Comparison of ENCODE assay signal across 8 mouse cellular contexts in genomic region chr19:10258279-10259011, GRCm38 (mm10). TPM values are rescaled to one million over a fixed set of nuclear protein-coding genes. Genes with fewer than 3 reads are reported as not detected.
DNase-seq lines count a peak whose midpoint lies in the region; ATAC-seq and TF ChIP-seq lines count a peak whose summit lies in the region.

No protein-coding gene starts in this region.

- H3K4me1 ChIP-seq in hindbrain, embryonic 16.5 days (ENCODE audit: control insufficient read depth, insufficient read depth, low read depth, low read length) = no peaks in the 10 kb centered on the region

- DNase-seq in T-cell, adult 2 months (ENCODE audit: low spot score) = peak; percentile 31
- peak; percentile 62 for DNase-seq in cerebellum, adult 9-11 months
- DNase-seq in frontal cortex, postnatal 14 days (ENCODE audit: low spot score in 2 of 2) = peak; percentile 64 to 74
- peak; percentile 83 to 89 for DNase-seq in left cerebral cortex, adult 2 months (ENCODE audit: extremely low spot score in 1 of 2, low spot score in 2 of 2)
- peak; percentile 82 to 90 for DNase-seq in right cerebral cortex, postnatal 10 days (ENCODE audit: low spot score in 2 of 2)
- DNase-seq in urinary bladder, postnatal 36 days (ENCODE audit: low spot score in 2 of 2) = peak; percentile 65 to 75

- peaks cover 14% of the 10 kb centered on the region for H3K36me3 ChIP-seq in hindbrain, embryonic 16.5 days (ENCODE audit: control insufficient read depth, insufficient read depth, low read length)

- no peak overlapping the region for H3K4me2 ChIP-seq in hindbrain, embryonic 16.5 days (ENCODE audit: low read length)

- no peak overlapping the region for H3K4me3 ChIP-seq in hindbrain, embryonic 16.5 days (ENCODE audit: low read length)
- no peak overlapping the region for H3K4me3 ChIP-seq in left cerebral cortex, adult 2 months

- H3K9ac ChIP-seq in hindbrain, embryonic 16.5 days (ENCODE audit: low read depth, low read length) = no peak overlapping the region

- WGBS in hindbrain, embryonic 16.5 days = 27% methylated on average over 6 of the region's 6 CpGs

- no peaks in the 10 kb centered on the region for H3K27me3 ChIP-seq in hindbrain, embryonic 16.5 days (replicated peaks; ENCODE audit: control insufficient read depth, insufficient read depth, low read length)

- H3K9me3 ChIP-seq in hindbrain, embryonic 16.5 days (ENCODE audit: control insufficient read depth, low read length) = no peaks in the 10 kb centered on the region

- intact Hi-C loops in left cerebral cortex, adult 2 months (cut with DNase I) = loop anchor here (2.0 to 5.0 kb wide), 4 partner anchors 46 to 229 kb away; partner anchors contain the start of gene Dagla

- peak; percentile 96 for TF ChIP-seq CTCF in left cerebral cortex, adult 2 months (IDR thresholded peaks at IDR 0.05)

- peak; percentile 74 for ATAC-seq in hindbrain, embryonic 16.5 days
- ATAC-seq in megakaryocyte, adult 5-6 weeks (ENCODE audit: poor library complexity, severe bottlenecking) = peak; percentile 62

- no peak overlapping the region for H3K27ac ChIP-seq in hindbrain, embryonic 16.5 days (ENCODE audit: low read depth, low read length)
- H3K27ac ChIP-seq in left cerebral cortex, adult 2 months = no peak overlapping the region

RNA-seq across cellular contexts. Expression of gene Myrf, which starts 17.9 kb away (rescaled TPM):
- polyA plus RNA-seq in hindbrain, embryonic 16.5 days (2015; fragmentation: Nextera tagmentation; extraction: Ambion mirVana) = 0.95 and 1.1 TPM in 2 replicates
- 10 to 100 TPM; 14.0 to 15.3 TPM for total RNA-seq in left cerebral cortex, adult 2 months (2021)
- total RNA-seq in megakaryocyte, adult 5-6 weeks (2015) = 0.22 and 0.27 TPM in 2 replicates
- 0.04 TPM in 1 of 2 replicates, not detected in the other for total RNA-seq in megakaryocyte, adult 5-6 weeks (2017)

RNA-seq across cellular contexts. Expression of gene Dagla, which starts 46.2 kb away (rescaled TPM):
- polyA plus RNA-seq in hindbrain, embryonic 16.5 days (2015; fragmentation: Nextera tagmentation; extraction: Ambion mirVana) = 11.5 and 14.3 TPM in 2 replicates
- 10 to 100 TPM; 93.7 to 95.4 TPM for total RNA-seq in left cerebral cortex, adult 2 months (2021)
- not detected in 2 replicates for total RNA-seq in megakaryocyte, adult 5-6 weeks (2015)
- not detected in 2 replicates for total RNA-seq in megakaryocyte, adult 5-6 weeks (2017)

RNA-seq across cellular contexts. Expression of gene Fen1, which starts 54.5 kb away (rescaled TPM):
- polyA plus RNA-seq in hindbrain, embryonic 16.5 days (2015; fragmentation: Nextera tagmentation; extraction: Ambion mirVana) = 27.6 and 29.4 TPM in 2 replicates
- 10 to 100 TPM; 10.5 to 11.6 TPM for total RNA-seq in left cerebral cortex, adult 2 months (2021)
- total RNA-seq in megakaryocyte, adult 5-6 weeks (2015) = 30.7 and 33.9 TPM in 2 replicates
- 60.5 and 62.9 TPM in 2 replicates for total RNA-seq in megakaryocyte, adult 5-6 weeks (2017)

RNA-seq across cellular contexts. Expression of gene Tmem258, which starts 54.6 kb away (rescaled TPM):
- polyA plus RNA-seq in hindbrain, embryonic 16.5 days (2015; fragmentation: Nextera tagmentation; extraction: Ambion mirVana) = 281 and 311 TPM in 2 replicates
- total RNA-seq in left cerebral cortex, adult 2 months (2021) = 10 to 100 TPM; 55.9 to 64.2 TPM
- total RNA-seq in megakaryocyte, adult 5-6 weeks (2015) = 182 and 197 TPM in 2 replicates
- total RNA-seq in megakaryocyte, adult 5-6 weeks (2017) = 163 and 204 TPM in 2 replicates

Comparison
In these comparisons a context has a peak if more than half of its experiments do, and no peak if none do; other contexts are left out.
1. DNase-seq: peak in every context shown above with its lines; median percentile 86 in left cerebral cortex, adult 2 months; 86 in right cerebral cortex, postnatal 10 days; 70 in urinary bladder, postnatal 36 days; 69 in frontal cortex, postnatal 14 days; 62 in cerebellum, adult 9-11 months; 31 in T-cell, adult 2 months.
2. RNA of gene Myrf, which starts 17.9 kb away (total RNA-seq): 14.0 to 15.3 TPM in left cerebral cortex, adult 2 months; 0.04 to 0.27 TPM in megakaryocyte, adult 5-6 weeks; every median in the first group is over 10 times any median in the second.
3. RNA of gene Dagla, which starts 46.2 kb away (total RNA-seq): 93.7 to 95.4 TPM in left cerebral cortex, adult 2 months; not detected in megakaryocyte, adult 5-6 weeks; every median in the first group is over 10 times any median in the second.